Mouse (Mus musculus): ENCODE measurements at regions not wholly inside any gene's neighbourhood (a gene's known extent, or its start where the extent isn't known, plus 50 kb on each side); places are given as distances from the start of the nearest gene placed in this dataset.

- no peak for DNase-seq (ENCODE audit: low read depth, low spot score)
Measured at GRCm38 (mm10) chr2:74977828-74978227, 152.2 kb downstream of the Mtx2 start.

- no peak for DNase-seq (ENCODE audit: low read depth, low spot score)
Measured at GRCm38 (mm10) chr2:74981856-74982255, 156.3 kb downstream of the Mtx2 start.

GRCm38 (mm10) chr2:74993802-74994201 is 168.2 kb downstream of the Mtx2 start:
- DNase-seq (ENCODE audit: low read depth, low spot score), result no peak

GRCm38 (mm10) chr2:74994998-74995397 is 169.4 kb downstream of the Mtx2 start:
- no peak for DNase-seq (ENCODE audit: low read depth, low spot score)

GRCm38 (mm10) chr2:74997736-74998135 is 172.1 kb downstream of the Mtx2 start:
- no peak for DNase-seq (ENCODE audit: low read depth, low spot score)

- DNase-seq (ENCODE audit: low read depth, low spot score), result peak; percentile 83
Measured at GRCm38 (mm10) chr2:75000368-75000796, 174.8 kb downstream of the Mtx2 start.

GRCm38 (mm10) chr2:75002562-75002961 is 177.0 kb downstream of the Mtx2 start:
- no peak for DNase-seq (ENCODE audit: low read depth, low spot score)

- DNase-seq (ENCODE audit: low read depth, low spot score), result no peak
Measured at GRCm38 (mm10) chr2:75008116-75008515, 182.5 kb downstream of the Mtx2 start.

GRCm38 (mm10) chr2:75010647-75011046 is 185.0 kb downstream of the Mtx2 start:
- no peak for DNase-seq (ENCODE audit: low read depth, low spot score)

GRCm38 (mm10) chr2:75012046-75012445 is 186.4 kb downstream of the Mtx2 start:
- DNase-seq (ENCODE audit: low read depth, low spot score), result no peak

GRCm38 (mm10) chr2:75014994-75015728 is 189.6 kb downstream of the Mtx2 start:
- no peak for DNase-seq (ENCODE audit: low read depth, low spot score)

GRCm38 (mm10) chr2:75019459-75019858 is 193.9 kb downstream of the Mtx2 start:
- DNase-seq (ENCODE audit: low read depth, low spot score), result no peak

GRCm38 (mm10) chr2:75021639-75022038 is 196.0 kb downstream of the Mtx2 start:
- no peak for DNase-seq (ENCODE audit: low read depth, low spot score)

- DNase-seq (ENCODE audit: low read depth, low spot score), result no peak
Measured at GRCm38 (mm10) chr2:75028151-75028550, 202.5 kb downstream of the Mtx2 start.

GRCm38 (mm10) chr2:75029089-75029693 is 203.6 kb downstream of the Mtx2 start:
- DNase-seq (ENCODE audit: low read depth, low spot score), result peak; percentile 79

GRCm38 (mm10) chr2:75034708-75035107 is 209.1 kb downstream of the Mtx2 start:
- peak; percentile 56 for DNase-seq (ENCODE audit: low read depth, low spot score)

GRCm38 (mm10) chr2:75039066-75039465 is 213.5 kb downstream of the Mtx2 start:
- no peak for DNase-seq (ENCODE audit: low read depth, low spot score)

- no peak for DNase-seq (ENCODE audit: low read depth, low spot score)
Measured at GRCm38 (mm10) chr2:75046892-75047291, 221.3 kb downstream of the Mtx2 start.

GRCm38 (mm10) chr2:75048071-75048470 is 222.5 kb downstream of the Mtx2 start:
- DNase-seq (ENCODE audit: low read depth, low spot score), result no peak

- DNase-seq (ENCODE audit: low read depth, low spot score), result no peak
Measured at GRCm38 (mm10) chr2:75054474-75055186, 229.0 kb downstream of the Mtx2 start.

GRCm38 (mm10) chr2:75055187-75055543 is 229.6 kb downstream of the Mtx2 start:
- DNase-seq (ENCODE audit: low read depth, low spot score), result peak; percentile 79

- no peak for DNase-seq (ENCODE audit: low read depth, low spot score)
Measured at GRCm38 (mm10) chr2:75061009-75061408, 235.4 kb downstream of the Mtx2 start.

All from forelimb bud, embryonic 11.5 days (tissue).